9 mouse cellular contexts compared by ENCODE assay signal in genomic region chr6:34193708-34194475, GRCm38 (mm10). TPM values are rescaled to one million over a fixed set of nuclear protein-coding genes. Genes with fewer than 3 reads are reported as not detected.
DNase-seq lines count a peak whose midpoint lies in the region; ATAC-seq lines count a peak whose summit lies in the region.
"Had no signal": no experiment of that assay in that cellular context is flagged by ENCODE, and none has a peak within 500 bp of the region (broad histone marks: within the 10 kb centered on the region; RNA-seq: fewer than 3 reads in every experiment).

No protein-coding gene starts in this region.

- WGBS in heart, embryonic 12.5 days: 59% methylated on average over 12 of the region's 12 CpGs
- WGBS in neural tube, embryonic 14.5 days: 63% methylated on average over 12 of the region's 12 CpGs

- H3K27ac ChIP-seq in heart, embryonic 12.5 days (ENCODE audit: poor library complexity, severe bottlenecking): no peak overlapping the region
- H3K27ac ChIP-seq in neural tube, embryonic 14.5 days (ENCODE audit: low read depth, low read length): no peak overlapping the region
- H3K27ac ChIP-seq: heart, embryonic 13.5 days had no signal

- no peak overlapping the region for H3K9ac ChIP-seq in heart, embryonic 12.5 days
- no peak overlapping the region for H3K9ac ChIP-seq in neural tube, embryonic 14.5 days (replicated peaks; ENCODE audit: low read depth, low read length)
- H3K9ac ChIP-seq: heart, embryonic 13.5 days had no signal

- H3K4me1 ChIP-seq in heart, embryonic 12.5 days (replicated peaks): no peaks in the 10 kb centered on the region
- no peaks in the 10 kb centered on the region for H3K4me1 ChIP-seq in neural tube, embryonic 14.5 days (ENCODE audit: control insufficient read depth, insufficient read depth, low read length)
- H3K4me1 ChIP-seq: heart, embryonic 13.5 days had no signal

- peak; percentile 10 to 37 for DNase-seq in CD8-positive naive resting alpha-beta T cell, adult 2 months (ENCODE audit: low read depth in 2 of 2, low spot score in 2 of 2)
- DNase-seq in adrenal gland, adult 18-20 months (ENCODE audit: low spot score in 2 of 2): peak; percentile 45 to 50
- peak; percentile 59 for DNase-seq in embryo, embryonic 9.5 days (ENCODE audit: extremely low spot score)
- DNase-seq in kidney, postnatal 25 days: peak; percentile 66 to 79
- DNase-seq in lung, adult 18-20 months: peak; percentile 24 to 41
- peak; percentile 62 to 87 for DNase-seq in thymus, postnatal 10 days (ENCODE audit: low spot score in 2 of 2)

- H3K27me3 ChIP-seq in heart, embryonic 12.5 days (replicated peaks): no peaks in the 10 kb centered on the region; the same call in 1 of the 2 replicates
- H3K27me3 ChIP-seq in neural tube, embryonic 14.5 days (ENCODE audit: control insufficient read depth, insufficient read depth, low read length): no peaks in the 10 kb centered on the region
- H3K27me3 ChIP-seq: heart, embryonic 13.5 days had no signal

- H3K36me3 ChIP-seq in heart, embryonic 12.5 days: no peaks in the 10 kb centered on the region
- H3K36me3 ChIP-seq in neural tube, embryonic 14.5 days (ENCODE audit: control insufficient read depth, insufficient read depth, low read length): no peaks in the 10 kb centered on the region
- H3K36me3 ChIP-seq: heart, embryonic 13.5 days had no signal

- H3K4me3 ChIP-seq in heart, embryonic 12.5 days: no peak overlapping the region
- H3K4me3 ChIP-seq in neural tube, embryonic 14.5 days (ENCODE audit: low read depth, low read length): no peak overlapping the region
- H3K4me3 ChIP-seq: heart, embryonic 13.5 days had no signal

- 0 out of 2 replicates have a peak, but pooled peaks have one; percentile 53 for ATAC-seq in heart, embryonic 12.5 days (ENCODE audit: insufficient number of reproducible peaks, low FRiP score)
- ATAC-seq in neural tube, embryonic 14.5 days (ENCODE audit: low read depth): peak; percentile 73; the same call in 1 of the 2 replicates

- no peak overlapping the region for H3K4me2 ChIP-seq in heart, embryonic 12.5 days
- no peak overlapping the region for H3K4me2 ChIP-seq in neural tube, embryonic 14.5 days (ENCODE audit: low read depth, low read length)
- H3K4me2 ChIP-seq: heart, embryonic 13.5 days had no signal

- no peaks in the 10 kb centered on the region for H3K9me3 ChIP-seq in heart, embryonic 12.5 days (replicated peaks)
- H3K9me3 ChIP-seq in neural tube, embryonic 14.5 days (ENCODE audit: control insufficient read depth, low read length): no peaks in the 10 kb centered on the region; the same call in 1 of the 2 replicates

RNA-seq across cellular contexts. Expression of gene Slc35b4, which starts 17.0 kb away (rescaled TPM):
- 10 to 100 TPM; 28.2 to 28.4 TPM for total RNA-seq in adrenal gland, adult 18-20 months (2021)
- polyA plus RNA-seq in heart, embryonic 12.5 days (2016; fragmentation: Nextera tagmentation; extraction: Ambion mirVana): 42.8 and 49.3 TPM in 2 replicates
- 43.2 and 45.7 TPM in 2 replicates for polyA plus RNA-seq in neural tube, embryonic 14.5 days (2014; fragmentation: Nextera tagmentation; extraction: Ambion mirVana)

Comparison
In these comparisons a context has a peak if more than half of its experiments do, and no peak if none do; other contexts are left out.
1. DNase-seq: peak in every context shown above with its lines; median percentile 74 in thymus, postnatal 10 days; 72 in kidney, postnatal 25 days; 59 in embryo, embryonic 9.5 days; 48 in adrenal gland, adult 18-20 months; 32 in lung, adult 18-20 months; 24 in CD8-positive naive resting alpha-beta T cell, adult 2 months.